7 mouse cellular contexts compared by ENCODE assay signal in genomic region chr1:118460716-118461115, GRCm38 (mm10).
"Had no signal": no experiment of that assay in that cellular context is flagged by ENCODE, and none has a peak within 500 bp of the region (broad histone marks: within the 10 kb centered on the region; RNA-seq: fewer than 3 reads in every experiment).

No protein-coding gene starts in this region.

- DNase-seq: lung, adult 2 months; lung, postnatal 14 days; lung, postnatal 36 days; right cerebral cortex, postnatal 14 days; thymus, adult 2 months; thymus, postnatal 25 days; thymus, postnatal 4 days had no signal
